Mouse (Mus musculus): ENCODE data around the gene a. TPM values are rescaled to one million over a fixed set of nuclear protein-coding genes. Genes with fewer than 3 reads are reported as not detected.
"Not testable (repeated sequence)": the region's sequence is repeated elsewhere in the genome, so short reads cannot be mapped to it uniquely, and the experiment has no call there.

The a gene
- polyA plus RNA-seq, 1 experiment from 2014 or later: 0.18 TPM

- Histone ChIP-seq H3K36me3 (ENCODE audit: control insufficient read depth, insufficient read depth) (no peaks in the 10 kb centered on the region), H3K4me3 (ENCODE audit: low read depth, low read length) (no peak overlapping the region), H3K4me2 (replicated peaks; ENCODE audit: low read depth) (no peak overlapping the region), H3K4me1 (replicated peaks; ENCODE audit: control insufficient read depth, insufficient read depth, low read length) (no peaks in the 10 kb centered on the region), H3K9ac (ENCODE audit: low read depth, low read length) (no peak overlapping the region), H3K27me3 (replicated peaks; ENCODE audit: control insufficient read depth, insufficient read depth, low read length) (no peaks in the 10 kb centered on the region), H3K27ac (ENCODE audit: low read depth, low read length) (no peak overlapping the region), H3K9me3 (ENCODE audit: control insufficient read depth) (no peaks in the 10 kb centered on the region)
- TF ChIP-seq CTCF (IDR thresholded peaks at IDR 0.05; ENCODE audit: low read depth): no peak
- no peak for ATAC-seq
- 58% methylated on average over 3 of the region's 3 CpGs for WGBS
Observed at GRCm38 (mm10) chr2:154902111-154902510, 110.9 kb downstream of the a start.

GRCm38 (mm10) chr2:154905796-154906195 lies 114.6 kb downstream of the a start:
- no peak overlapping the region for H3K4me3 ChIP-seq (ENCODE audit: low read depth, low read length)
- no peak for ATAC-seq
- no peaks in the 10 kb centered on the region for H3K9me3 ChIP-seq (ENCODE audit: control insufficient read depth)
- no peak overlapping the region for H3K4me2 ChIP-seq (replicated peaks; ENCODE audit: low read depth)
- no peaks in the 10 kb centered on the region for H3K27me3 ChIP-seq (replicated peaks; ENCODE audit: control insufficient read depth, insufficient read depth, low read length)
- H3K36me3 ChIP-seq (ENCODE audit: control insufficient read depth, insufficient read depth): no peaks in the 10 kb centered on the region
- H3K4me1 ChIP-seq (replicated peaks; ENCODE audit: control insufficient read depth, insufficient read depth, low read length): no peaks in the 10 kb centered on the region
- 54% methylated on average over 2 of the region's 2 CpGs for WGBS
- no peak overlapping the region for H3K27ac ChIP-seq (ENCODE audit: low read depth, low read length)
- H3K9ac ChIP-seq (ENCODE audit: low read depth, low read length): no peak overlapping the region
- no peak for TF ChIP-seq CTCF (IDR thresholded peaks at IDR 0.05; ENCODE audit: low read depth)

DNA sequence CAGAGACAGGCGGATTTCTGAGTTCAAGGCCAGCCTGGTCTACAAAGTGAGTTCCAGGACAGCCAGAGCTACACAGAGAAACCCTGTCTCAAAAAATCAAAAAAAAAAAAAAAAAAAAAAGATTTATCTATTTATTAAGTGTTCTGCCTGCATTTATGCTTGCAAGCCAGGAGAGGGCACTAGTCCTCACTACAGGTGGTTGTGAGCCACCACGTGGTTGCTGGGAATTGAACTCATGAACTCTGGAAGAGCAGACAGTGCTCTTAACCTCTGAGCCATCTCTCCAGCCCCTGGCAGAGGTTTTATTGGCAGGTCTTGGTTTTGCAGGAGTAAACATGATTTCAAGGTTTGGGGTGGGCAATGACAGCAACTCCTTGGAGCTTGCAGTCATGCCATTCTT lies 117.0 kb downstream of the a start:
- H3K27me3 ChIP-seq (replicated peaks; ENCODE audit: control insufficient read depth, insufficient read depth, low read length); H3K36me3 ChIP-seq (ENCODE audit: control insufficient read depth, insufficient read depth); H3K9me3 ChIP-seq (ENCODE audit: control insufficient read depth); H3K27ac ChIP-seq (ENCODE audit: low read depth, low read length); H3K4me2 ChIP-seq (replicated peaks; ENCODE audit: low read depth); H3K9ac ChIP-seq (ENCODE audit: low read depth, low read length); H3K4me3 ChIP-seq (ENCODE audit: low read depth, low read length); ATAC-seq; H3K4me1 ChIP-seq (replicated peaks; ENCODE audit: control insufficient read depth, insufficient read depth, low read length): not testable (repeated sequence)
- TF ChIP-seq CTCF (IDR thresholded peaks at IDR 0.05; ENCODE audit: low read depth): peak; percentile 47
- 52% methylated on average over 2 of the region's 2 CpGs for WGBS

DNA sequence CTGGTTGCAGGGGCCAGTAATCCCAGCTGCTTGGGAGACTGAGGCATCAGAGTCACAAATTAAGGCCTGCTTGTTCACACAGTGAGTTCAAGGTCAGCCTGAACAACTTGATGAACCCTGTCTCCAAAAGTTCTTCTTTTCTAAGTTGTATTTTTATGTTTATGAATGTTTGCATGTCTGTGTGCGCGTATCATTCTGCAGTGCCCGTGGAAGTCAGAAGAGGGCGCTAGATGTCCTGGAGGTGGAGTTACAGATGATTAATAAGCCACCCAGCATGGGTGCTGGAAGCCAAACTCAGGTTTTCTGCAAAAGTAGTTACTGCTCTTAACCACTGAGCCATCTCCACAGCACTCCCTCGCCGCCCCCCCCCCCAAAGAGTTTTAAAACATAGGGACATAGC lies 118.6 kb downstream of the a start:
- no peak overlapping the region for H3K9ac ChIP-seq (ENCODE audit: low read depth, low read length)
- H3K4me2 ChIP-seq (replicated peaks; ENCODE audit: low read depth): no peak overlapping the region
- ATAC-seq: no peak
- no peaks in the 10 kb centered on the region for H3K36me3 ChIP-seq (ENCODE audit: control insufficient read depth, insufficient read depth)
- TF ChIP-seq CTCF (IDR thresholded peaks at IDR 0.05; ENCODE audit: low read depth): peak; percentile 26; the same call in 1 of the 2 replicates
- no peak overlapping the region for H3K27ac ChIP-seq (ENCODE audit: low read depth, low read length)
- 77% methylated on average over 6 of the region's 6 CpGs for WGBS
- no peaks in the 10 kb centered on the region for H3K4me1 ChIP-seq (replicated peaks; ENCODE audit: control insufficient read depth, insufficient read depth, low read length)
- H3K4me3 ChIP-seq (ENCODE audit: low read depth, low read length): no peak overlapping the region
- H3K27me3 ChIP-seq (replicated peaks; ENCODE audit: control insufficient read depth, insufficient read depth, low read length): no peaks in the 10 kb centered on the region
- no peaks in the 10 kb centered on the region for H3K9me3 ChIP-seq (ENCODE audit: control insufficient read depth)

- no peak for ATAC-seq
- 71% methylated on average over 12 of the region's 12 CpGs for WGBS
- no peaks in the 10 kb centered on the region for H3K27me3 ChIP-seq (replicated peaks; ENCODE audit: control insufficient read depth, insufficient read depth, low read length)
- H3K9ac ChIP-seq (ENCODE audit: low read depth, low read length): no peak overlapping the region
- no peaks in the 10 kb centered on the region for H3K4me1 ChIP-seq (replicated peaks; ENCODE audit: control insufficient read depth, insufficient read depth, low read length)
- H3K9me3 ChIP-seq (ENCODE audit: control insufficient read depth): no peaks in the 10 kb centered on the region
- no peak overlapping the region for H3K27ac ChIP-seq (ENCODE audit: low read depth, low read length)
- no peak overlapping the region for H3K4me2 ChIP-seq (replicated peaks; ENCODE audit: low read depth)
- no peaks in the 10 kb centered on the region for H3K36me3 ChIP-seq (ENCODE audit: control insufficient read depth, insufficient read depth)
- H3K4me3 ChIP-seq (ENCODE audit: low read depth, low read length): no peak overlapping the region
- TF ChIP-seq CTCF (IDR thresholded peaks at IDR 0.05; ENCODE audit: low read depth): no peak
Observed at GRCm38 (mm10) chr2:154915922-154916541, 124.8 kb downstream of the a start.

DNA sequence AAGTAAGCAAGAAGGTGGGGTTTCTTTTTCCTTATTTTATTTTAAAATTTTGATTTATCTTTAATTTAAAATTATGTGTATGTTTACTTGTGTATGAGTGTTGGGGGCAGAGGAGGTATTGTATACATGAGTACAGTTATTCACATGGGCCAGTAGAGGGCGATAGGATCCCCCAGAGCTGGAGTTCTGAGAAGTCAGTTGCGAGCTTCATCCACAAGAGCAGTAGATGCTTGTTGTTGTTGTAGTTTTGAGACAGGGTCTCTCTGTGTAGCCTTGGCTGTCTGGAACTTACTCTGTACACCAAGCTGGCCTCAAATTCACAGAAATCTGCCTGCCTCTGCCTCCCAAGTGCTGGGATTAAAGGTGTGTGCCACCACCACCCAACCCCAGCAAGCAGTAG lies 125.3 kb downstream of the a start:
- H3K27me3 ChIP-seq (replicated peaks; ENCODE audit: control insufficient read depth, insufficient read depth, low read length): no peaks in the 10 kb centered on the region
- H3K9ac ChIP-seq (ENCODE audit: low read depth, low read length): no peak overlapping the region
- H3K36me3 ChIP-seq (ENCODE audit: control insufficient read depth, insufficient read depth): no peaks in the 10 kb centered on the region
- no peak overlapping the region for H3K4me2 ChIP-seq (replicated peaks; ENCODE audit: low read depth)
- H3K9me3 ChIP-seq (ENCODE audit: control insufficient read depth): no peaks in the 10 kb centered on the region
- ATAC-seq: no peak
- peak; percentile 77 for TF ChIP-seq CTCF (IDR thresholded peaks at IDR 0.05; ENCODE audit: low read depth)
- no peak overlapping the region for H3K4me3 ChIP-seq (ENCODE audit: low read depth, low read length)
- H3K4me1 ChIP-seq (replicated peaks; ENCODE audit: control insufficient read depth, insufficient read depth, low read length): no peaks in the 10 kb centered on the region
- H3K27ac ChIP-seq (ENCODE audit: low read depth, low read length): no peak overlapping the region
- WGBS: 24% methylated on average over 2 of the region's 2 CpGs

Data from intestine, postnatal 0 days (tissue).